Mouse (Mus musculus) kidney, postnatal 36 days (tissue): ENCODE data around the gene Gbgt1.

Experiments used
- DNase-seq, 2 experiments: peaks; one replicate each; pipeline ENCODE4 v3.0.0; 2021 to 2022; ENCODE audit warnings: mixed read lengths in 2 of 2

Gbgt1 gene

DNA sequence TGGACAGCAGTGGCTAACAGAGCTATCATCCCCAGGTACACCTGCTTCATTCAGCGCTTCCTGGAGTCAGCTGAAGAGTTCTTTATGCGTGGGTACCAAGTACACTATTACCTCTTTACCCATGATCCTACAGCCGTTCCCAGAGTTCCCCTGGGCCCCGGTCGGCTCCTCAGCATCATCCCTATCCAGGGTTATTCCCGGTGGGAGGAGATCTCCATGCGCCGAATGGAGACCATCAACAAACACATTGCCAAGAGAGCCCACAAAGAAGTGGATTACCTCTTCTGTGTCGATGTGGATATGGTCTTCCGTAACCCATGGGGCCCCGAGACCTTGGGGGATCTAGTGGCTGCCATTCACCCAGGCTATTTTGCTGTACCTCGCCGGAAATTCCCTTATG lies 8.0 kb downstream of the Gbgt1 start:
- DNase-seq: no peak

DNA sequence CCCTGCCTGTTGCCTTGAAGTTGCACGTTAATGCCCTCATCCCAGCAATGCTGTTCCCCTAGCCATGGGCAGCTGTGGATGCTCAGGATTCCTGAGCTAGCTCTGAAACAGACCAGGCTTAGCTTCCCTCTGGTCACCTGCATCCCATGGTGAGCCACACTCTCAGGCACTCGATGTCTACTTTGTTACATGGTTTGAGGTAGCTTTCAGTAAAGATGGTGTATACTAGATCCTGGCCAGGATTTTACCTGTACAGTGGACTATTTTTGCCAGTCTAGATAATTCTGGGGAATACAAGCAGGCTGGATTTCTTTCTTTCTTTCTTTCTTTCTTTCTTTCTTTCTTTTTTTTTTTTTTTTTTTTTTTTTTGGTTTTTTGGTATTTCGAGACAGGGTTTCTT lies 9.1 kb downstream of the Gbgt1 start, which contains the start of gene Gm10134:
TSS of gene Gm10134 (plus strand) at position 301 of the 400 bp plus-strand sequence.
- no peak for DNase-seq

DNA sequence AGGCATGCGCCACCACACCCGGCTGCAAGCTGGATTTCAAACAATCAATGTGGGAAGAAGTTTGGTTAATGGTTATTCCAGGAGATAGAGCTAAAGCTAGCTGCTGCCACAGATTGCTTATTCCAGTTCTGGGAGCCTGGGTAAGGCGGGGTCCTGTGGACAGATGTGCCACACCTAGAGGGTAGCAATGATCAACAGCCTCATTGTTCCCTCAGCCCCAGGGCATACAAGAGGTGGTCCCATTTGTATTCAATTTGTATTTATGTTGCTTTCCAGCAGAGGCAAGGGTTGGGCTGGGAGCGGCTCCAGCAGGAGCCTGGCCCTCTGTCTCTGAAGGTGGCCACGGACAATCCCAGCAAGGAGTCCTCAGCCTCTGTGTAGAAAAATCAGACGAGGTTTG lies 9.6 kb downstream of the Gbgt1 start:
- no peak for DNase-seq

DNA sequence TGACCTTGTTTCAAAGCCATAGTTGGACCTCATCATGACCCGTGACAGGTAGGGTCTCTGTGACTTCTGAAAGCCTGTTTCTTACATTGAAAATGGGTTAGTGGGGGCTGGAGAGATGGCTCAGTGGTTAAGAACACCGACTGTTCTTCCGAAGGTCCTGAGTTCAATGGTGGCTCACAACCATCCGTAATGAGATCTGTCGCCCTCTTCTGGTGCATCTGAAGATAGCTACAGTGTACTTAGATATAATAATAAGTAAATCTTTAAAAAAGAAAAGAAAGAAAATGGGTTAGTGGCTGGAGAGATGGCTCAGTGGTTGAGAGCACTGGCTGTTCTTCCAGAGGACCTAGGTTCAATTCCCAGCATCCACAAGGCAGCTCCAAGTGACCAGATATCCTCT lies 14.9 kb downstream of the Gbgt1 start:
- peak in 1 of 2 experiments; percentile 10 for DNase-seq

DNA sequence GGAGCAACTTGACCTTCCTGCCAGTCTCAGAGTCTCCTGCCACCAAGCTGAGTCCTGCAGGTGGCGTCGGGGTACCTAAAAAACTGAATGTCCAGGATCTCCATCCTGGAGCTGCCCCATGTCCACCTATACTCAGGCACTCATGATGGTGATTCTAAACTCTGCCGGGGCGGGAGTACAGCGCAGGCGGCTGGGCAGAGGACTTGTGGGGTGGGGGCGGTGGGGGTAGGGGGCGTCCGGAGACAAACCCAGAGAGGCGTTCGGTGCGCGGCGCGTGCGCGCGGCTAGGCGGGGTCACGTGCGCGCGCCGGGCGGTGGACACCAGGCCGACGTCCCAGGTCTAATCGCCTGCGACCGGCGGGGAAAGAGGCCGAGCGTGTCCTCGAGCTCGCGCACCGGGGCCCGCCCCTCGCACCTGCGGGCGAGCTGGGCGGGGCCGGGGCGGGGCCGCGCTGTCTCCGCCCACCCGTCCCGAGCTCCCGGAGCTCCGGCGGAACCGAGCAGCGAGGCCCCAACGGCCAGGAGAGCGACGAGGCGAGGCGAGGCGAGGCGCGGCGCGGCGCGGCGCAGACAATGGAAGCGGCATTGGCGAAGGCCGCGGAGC lies 16.2 kb downstream of the Gbgt1 start, which contains the start of gene Ralgds:
TSS of gene Ralgds (plus strand) at position 328 of the 604 bp plus-strand sequence.
- peak; percentile 81 to 86 for DNase-seq

DNA sequence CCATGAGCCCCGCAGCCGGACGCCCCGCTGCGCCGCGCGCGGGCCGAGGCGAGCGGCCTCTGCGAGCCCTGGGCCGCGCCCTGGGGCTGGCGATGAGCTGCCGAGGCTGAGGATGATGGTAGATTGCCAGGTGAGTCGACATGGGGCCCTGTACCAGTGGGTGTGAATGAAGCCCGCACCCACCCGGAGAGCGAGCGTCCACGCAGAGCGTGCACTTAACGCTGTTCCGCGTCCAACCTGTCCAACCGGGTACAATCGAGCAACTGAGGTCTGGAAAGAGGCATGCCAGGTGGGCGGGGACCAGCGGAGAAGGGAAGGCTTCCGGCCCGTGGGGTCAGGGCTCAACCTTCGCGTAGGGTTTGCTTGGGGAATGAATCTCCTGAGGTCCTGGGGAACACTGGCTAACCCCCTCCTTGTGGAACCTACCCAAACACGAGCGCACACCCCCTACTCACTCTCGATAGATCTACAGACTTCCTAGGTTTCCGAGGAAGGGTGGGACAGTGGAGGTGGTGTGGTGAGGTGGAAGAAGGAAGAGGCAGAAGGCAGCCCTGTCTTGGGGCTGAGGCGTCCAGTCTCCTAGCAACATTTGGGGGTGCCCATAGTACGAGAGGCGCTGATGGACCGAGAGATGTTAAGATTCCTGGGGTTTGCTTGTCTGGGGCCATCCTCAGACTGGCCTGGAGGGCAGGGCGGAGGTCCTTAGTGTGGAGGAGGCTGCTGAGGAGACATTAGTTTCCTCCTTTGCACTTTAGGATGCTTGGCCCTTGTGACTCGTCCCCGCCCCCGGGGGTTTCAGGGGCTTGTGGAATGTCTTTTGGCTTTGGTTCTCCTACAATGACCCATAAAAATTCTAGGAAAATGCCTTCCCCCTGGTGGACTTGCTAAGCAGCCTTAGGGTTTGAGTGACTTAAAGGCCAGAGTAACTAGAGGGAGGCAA lies 17.0 kb downstream of the Gbgt1 start:
- DNase-seq: peak in 1 of 2 experiments; percentile 65

DNA sequence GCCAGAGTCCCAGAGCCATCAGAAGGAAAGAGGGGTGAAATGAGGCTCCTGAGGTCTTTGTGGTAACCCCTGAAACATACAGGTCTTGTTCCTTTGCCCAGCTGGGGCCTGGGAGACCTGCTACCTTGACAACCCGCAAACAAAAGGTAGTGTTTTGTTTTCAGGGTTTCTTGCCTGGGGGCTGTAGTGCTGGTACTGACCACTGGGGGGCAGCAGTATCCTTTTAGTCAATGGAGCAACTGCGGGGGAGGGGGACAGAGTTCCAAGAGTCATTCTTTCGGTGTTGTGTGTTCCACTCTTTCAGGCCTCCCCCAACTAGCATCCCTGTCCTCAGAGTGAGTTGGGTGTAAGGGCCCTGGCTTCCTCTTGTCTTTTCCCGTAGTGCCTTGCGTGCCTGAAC lies 17.8 kb downstream of the Gbgt1 start:
- peak; percentile 81 to 95 for DNase-seq

DNA sequence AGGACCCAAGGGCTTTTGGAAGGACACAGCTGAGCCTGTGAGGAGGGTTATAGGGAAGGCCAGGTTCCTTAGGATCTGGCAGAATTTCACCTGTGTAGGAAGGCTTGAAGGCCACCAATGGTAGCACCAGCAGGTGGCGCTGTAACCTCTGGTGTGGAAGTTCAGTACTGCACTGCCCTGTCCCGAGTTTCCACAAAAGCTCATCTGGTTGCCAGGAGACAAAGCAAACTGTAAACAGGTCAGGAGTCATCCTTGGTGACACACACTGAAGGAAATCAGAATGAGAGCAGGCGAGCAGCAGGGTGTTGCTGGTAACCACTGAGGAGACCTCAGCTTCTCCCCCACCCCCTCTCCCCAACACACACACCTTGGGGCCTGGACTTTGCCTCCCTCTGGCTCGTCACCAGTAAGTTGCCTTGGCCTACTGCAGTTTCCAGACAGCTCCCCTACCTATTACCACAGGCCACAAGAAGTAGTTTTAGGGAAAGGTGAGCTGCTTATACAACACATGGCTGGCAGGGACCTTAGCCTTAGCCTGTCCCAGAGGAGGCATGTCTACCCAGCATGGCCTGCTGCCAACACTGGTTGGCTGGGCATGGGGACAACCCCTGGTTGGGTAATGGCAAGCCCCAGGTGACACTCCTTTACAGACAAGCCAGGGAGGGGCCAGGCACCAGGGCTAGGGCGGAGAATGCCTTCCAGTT lies 20.7 kb downstream of the Gbgt1 start:
- peak; percentile 91 to 97 for DNase-seq

DNA sequence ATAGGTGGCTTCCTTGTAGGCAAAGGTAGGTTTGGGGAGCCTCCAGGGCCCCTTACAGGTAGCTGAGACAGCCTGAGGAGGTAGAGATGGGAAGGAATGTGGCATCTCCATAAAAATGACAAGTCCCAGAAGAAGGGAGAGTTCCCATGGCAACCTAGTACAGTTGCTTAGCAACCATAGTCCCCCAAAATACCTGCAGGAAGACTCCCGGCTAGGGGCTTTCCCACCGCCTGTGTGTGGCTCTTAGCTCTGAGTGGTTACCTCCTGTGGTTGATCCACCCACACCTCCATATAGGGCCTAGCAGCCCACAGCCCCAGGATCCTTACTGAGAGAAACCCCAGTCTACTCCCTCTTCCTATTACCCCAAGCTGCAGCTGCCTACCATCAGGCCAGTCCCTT lies 21.5 kb downstream of the Gbgt1 start:
- no peak for DNase-seq

DNA sequence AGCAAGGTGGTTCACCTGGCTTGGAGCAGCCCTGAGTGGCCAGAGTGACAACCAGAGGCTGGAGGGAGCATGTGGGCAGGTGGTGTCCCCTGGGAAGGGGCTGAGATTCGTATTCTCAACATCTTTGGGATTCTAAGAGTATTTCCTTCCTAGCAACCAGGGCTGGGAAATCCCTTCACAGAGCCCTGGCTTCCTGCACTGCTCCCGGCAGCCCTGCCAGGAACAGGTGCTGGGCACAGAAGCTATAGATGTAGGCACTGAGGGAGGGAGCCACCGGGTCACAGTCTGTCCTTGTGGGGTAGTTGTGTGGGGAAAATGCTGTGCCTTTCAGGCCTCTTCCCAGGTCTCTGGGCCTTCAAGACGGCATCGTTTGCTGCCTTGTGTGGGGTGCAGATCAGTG lies 23.9 kb downstream of the Gbgt1 start:
- DNase-seq: no peak

DNA sequence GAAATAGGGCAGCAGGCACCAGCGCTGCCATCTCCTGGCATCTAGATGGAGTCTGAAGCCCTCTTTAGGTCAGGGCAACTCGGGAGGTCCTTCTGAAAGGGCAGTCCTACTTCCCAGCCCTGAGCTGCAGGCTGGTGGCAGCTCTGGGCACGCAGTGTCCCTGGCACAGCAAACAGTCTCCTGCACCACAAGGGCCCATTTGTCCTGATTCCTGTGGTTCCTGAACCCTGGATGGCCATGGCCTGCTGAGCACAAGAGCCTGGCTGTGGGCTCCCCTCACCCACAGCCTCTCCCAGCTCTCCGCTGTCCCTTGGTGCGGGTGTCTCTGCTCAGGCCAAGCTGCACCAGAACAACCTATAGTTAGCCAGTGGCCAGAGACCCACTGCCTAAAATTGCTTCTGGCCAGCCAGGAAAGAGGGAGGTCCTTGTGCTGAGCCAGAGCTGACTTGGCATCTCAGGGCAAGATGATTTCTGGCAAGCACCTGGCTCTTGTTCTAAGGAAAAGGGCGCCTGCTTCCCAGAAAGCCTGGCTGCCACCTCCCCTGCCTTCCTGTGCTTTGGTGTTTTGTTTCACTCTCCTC lies 25.0 kb downstream of the Gbgt1 start:
- peak in 1 of 2 experiments; percentile 51 for DNase-seq

DNA sequence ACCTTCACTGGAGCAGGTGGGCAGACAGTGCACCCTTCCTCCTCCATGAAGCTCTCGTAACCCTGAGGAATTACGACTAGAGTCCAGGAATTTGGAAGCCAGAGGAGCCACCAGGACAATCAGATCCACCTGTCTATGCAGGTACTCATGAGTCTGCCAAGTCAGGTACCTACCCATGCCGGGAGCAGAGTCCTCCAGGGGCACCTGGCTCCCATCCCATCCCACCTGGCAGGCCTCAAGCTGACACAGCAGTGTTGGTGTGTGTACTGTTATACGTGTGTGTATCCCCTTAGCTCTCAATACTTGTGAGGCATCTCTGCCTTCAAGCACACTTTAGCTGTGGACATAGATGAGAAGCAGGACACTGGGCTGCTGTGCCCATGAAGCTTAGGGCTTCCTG lies 25.5 kb downstream of the Gbgt1 start:
- DNase-seq: peak; percentile 85 to 86

DNA sequence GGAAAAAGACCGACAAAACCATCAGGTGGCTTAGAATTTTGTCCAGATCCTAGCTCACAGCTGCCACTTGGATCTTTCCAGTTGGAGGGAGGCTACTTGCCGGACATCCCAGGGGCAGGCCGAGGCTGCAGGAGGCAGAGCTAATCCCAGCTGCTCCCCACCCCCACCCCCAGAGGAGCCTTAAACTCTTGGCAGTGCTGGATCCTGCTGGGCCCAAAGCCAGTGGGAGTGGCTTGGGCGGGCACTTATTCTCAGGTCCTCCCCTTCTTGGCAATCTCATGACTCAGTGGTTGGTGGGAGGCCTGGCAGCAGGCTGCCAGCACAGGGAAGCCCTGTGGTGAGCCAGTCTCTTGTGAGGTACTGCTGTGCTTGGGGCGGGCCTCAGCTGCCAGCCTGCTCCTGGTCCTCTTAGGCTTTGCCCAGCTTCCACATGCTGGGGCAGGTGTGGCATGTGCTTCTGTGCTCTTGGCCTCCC lies 27.0 kb downstream of the Gbgt1 start:
- peak; percentile 94 to 95 for DNase-seq

DNA sequence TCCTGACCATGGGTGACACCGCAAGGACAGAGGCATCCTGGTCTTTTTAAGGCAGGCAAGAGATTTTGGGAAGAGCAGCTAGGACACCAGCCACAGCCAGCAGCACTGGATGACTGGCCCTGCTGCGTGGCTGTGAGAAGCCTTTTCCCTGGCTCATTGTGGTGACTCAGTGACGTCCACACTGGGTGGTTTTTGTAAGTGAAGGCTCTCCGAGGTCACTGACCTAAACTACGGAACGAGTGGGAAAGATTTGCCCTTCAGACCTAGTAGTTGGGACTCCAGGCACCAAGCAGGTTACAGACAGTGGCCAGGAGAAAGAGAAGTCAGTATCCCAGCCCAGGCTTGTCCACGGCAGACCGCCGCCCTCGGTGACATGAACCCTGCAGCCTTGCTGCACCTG lies 27.7 kb downstream of the Gbgt1 start:
- no peak for DNase-seq

DNA sequence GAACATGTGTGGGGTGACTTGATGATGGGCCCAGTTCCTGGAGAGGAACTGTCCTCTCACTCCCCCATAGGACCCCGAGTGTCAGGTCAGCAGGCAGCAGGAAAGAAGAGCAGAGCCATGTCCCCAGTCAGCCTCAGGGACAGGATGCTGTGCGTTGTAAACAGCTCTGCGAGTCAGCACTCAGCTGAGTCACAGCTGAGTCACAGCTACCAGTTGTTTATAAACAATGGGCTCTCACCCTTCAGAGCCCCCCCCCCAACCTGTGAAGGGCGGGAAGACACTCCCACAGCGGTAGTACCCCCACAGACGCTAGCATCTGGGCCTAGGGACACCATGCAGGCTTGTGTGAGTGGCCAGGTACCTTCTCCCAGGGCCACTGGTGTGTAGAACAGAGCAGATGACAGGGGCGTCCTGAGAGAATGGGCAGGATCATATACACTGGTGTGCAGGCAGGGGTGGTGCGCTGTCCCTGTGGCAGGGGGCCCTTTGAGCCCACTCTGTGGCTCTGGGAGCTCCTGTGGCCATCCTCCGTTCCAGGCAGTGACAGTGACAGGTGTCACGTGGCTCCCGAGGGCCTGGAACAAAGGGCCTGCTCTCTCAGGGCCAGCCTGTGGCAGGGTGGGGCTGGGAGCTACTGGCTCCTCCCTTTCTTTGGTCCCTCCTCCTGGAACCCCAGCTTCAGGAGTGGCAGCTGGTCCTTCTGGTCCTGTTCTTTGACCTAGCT lies 28.7 kb downstream of the Gbgt1 start:
- DNase-seq: peak; percentile 77 to 82

DNA sequence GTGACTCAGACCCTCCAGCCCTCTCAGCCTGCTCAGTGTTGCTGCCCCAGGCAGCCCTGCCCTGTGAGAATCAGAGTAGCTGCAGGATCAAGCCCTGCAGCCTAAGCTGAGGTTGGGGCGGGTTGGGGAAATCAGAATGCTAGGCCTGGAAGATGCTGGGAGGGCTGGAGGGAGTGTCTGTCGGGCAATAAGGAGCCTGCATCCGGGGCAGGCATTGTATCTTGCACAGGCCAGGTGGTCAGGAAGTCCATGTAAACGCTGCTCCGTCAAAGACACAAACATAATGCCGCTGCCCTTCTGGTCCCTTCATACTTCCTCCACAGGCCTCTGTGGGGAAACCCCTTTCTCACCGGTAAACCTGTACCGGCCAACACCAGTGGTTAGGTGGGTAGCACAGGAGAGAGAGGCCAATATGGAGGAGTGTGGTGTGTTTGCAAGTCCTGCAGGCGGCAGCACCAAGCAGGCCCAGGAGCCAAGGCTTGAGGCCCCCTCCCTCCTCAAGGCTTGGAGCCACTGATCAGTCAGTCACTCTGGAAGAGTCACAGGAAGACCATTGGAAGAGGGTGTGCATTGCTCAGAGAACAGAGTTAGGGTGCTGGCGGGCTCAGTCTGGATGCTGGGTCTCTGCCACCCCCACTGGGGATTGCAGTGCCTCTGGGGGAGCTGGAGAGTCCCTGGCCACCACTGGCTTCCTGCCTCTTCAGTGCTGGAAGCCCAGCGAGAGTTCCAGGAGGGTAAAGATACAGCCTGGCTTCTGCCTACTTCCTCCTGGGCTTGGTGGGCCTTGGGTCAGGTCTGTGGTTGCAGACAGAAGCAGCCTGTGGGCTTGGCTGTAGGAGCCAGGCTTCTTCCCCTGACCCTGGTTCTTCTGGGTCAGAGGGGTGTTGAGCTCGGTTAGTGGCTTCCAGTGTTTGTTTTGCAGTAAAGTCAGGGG lies 29.5 kb downstream of the Gbgt1 start:
- no peak for DNase-seq

DNA sequence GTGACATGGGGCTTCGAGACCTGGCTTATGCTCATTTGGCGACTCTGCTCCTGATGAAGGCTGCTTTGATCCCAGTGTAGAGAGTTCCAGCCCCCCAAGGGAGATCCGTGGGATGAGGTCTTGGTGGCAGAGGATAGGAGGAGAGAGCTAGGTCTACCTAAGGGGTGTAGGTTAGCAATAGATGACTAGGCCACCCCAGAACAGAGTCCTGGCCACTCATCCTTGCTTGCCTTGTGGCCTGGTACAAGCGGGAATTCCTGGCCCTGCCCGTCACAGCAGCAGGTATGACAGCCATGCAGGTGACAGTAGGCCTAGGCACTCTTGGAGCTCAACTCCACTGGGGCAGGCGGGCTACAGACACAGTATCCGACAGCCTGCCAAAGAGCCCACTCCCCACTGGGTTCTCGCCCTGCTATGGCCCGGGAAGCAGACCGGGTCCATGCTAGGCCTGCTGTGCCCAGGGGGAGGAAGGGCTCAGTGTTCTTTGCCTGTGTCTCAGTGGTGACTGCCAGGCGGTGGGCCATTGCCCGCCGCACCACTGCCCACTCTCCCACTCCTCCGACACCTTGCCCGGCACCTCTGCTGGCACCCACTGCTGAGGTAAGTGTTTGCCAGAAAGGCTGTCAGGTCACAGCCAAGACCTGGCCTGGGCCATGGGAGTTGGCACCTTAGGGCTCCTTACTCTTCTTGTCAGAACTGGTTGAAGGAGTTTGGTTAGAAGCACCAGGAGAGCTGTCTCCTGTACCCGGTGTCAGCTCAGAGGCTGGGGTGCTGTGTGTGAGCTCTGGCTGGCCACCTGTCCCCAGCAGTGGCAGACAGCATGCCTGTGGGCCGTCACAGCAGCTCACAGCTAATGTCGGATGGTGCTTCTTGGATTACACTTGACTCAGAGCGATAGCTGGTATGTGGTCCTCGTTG lies 31.0 kb downstream of the Gbgt1 start:
- DNase-seq: no peak

DNA sequence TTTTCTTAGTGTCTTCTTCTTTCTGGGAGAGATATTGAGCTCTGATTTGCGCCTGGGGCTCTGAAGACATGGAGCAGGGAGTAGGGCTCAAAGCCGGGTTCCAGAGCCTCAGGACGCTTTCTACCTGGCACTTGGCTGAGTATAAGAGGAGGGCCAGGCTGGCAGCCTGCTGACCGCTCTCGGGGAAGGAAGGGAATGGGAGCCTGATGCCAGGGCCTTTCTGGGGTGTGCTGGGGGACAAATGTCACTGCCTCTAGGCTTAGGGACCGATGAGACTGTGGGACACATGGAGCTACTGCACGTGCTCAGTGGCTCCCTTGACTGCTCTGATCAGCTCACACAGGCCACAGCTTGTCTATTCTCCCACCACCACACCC lies 31.7 kb downstream of the Gbgt1 start:
- DNase-seq: no peak

DNA sequence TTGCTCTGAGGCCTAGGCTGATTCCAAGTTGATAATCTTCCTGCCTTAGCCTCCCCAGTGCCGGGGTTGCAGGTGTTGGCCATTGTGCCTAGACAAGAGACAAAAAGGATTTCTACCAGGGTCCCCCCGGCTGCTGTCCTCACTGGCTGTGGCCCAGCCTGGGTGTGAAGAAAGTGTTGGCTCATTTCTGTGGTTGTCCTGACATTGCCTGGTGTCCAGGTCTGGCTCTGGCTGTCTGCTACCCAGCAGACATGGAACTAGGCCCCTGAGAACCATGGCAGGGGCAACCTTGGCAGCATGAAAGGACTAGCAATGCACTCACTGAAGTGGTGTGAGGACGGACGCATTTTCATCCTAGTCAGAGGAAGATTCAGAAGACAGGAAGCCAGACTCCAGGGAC lies 33.2 kb downstream of the Gbgt1 start:
- DNase-seq: no peak

DNA sequence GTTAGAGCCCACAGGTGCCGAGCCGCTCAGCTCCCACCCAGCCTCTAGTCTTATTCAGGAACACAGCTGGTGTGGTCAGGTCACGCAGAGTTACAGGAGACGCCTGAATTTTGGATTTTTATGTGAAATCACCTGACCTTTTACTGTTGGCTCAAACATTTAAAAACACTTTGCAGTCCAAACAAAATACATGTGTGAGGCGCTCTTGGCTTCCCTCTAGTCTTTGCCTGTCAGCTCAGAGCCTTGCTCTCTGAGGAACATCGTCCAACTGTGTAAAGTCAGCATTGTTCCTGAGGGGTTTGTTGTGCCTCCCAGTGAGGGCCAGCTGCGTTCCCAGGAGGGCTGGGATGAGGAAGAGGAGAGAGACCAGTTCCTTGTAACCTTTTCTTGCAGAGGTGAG lies 33.6 kb downstream of the Gbgt1 start:
- no peak for DNase-seq
